Mouse (Mus musculus): ENCODE data around the gene Reps2. TPM values are rescaled to one million over a fixed set of nuclear protein-coding genes. Genes with fewer than 3 reads are reported as not detected.

Gene Reps2
- 1.5 and 2.2 TPM in 2 replicates for total RNA-seq (2012; rRNA removed)

DNA sequence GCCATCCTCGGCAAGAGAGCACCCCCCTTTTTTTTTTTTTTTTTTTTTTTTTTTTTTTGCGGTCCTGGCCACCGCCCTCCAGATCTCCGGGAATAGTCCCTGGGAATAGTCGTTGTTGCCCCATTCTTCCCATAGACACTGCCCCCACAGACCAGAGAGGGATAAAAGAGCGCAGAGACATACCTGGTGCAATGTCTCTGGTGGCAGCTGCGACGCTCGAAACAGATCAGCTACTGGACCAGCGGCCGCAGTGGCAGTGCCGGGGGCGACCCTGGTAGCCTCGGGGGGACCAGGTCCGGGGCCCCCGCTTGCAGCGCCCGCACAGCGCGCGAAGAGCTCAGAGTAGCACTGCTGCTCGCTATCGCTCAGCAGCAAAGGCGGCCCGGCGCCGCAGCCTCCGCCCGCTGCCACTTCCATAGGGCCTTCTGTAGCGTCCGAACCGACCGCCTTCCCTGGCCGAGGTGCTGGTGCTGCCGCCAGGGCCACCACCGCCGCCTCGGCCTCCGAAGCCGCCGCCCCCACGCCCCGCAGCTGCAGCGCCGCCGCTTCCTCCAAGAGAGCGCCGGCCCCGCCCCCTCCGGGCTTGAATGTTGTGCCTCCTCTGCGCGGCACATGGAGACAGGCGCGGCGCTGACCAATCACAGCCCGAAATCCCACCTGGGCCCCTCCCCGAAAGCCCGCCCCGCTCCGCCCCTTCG, at the start of gene Reps2:
Gene Reps2, minus strand, starts transcription at position 559 of the 698 bp plus-strand sequence.
- Histone ChIP-seq H3K4me3 (ENCODE audit: insufficient read depth in 1 of 2, low read depth in 1 of 2, low read length in 2 of 2, poor library complexity in 1 of 2, severe bottlenecking in 1 of 2) (peak within 1 kb of the TSS; percentile 66 to 71), H3K4me1 (ENCODE audit: control insufficient read depth in 2 of 2, insufficient read depth in 2 of 2, low read length in 2 of 2, poor library complexity in 1 of 2) (no peaks in the 10 kb centered on the region), H3K9me3 (ENCODE audit: control insufficient read depth, insufficient read depth, low read depth, low read length) (no peaks in the 10 kb centered on the region), H3K9ac (ENCODE audit: insufficient read depth, low read depth, low read length, poor library complexity, severe bottlenecking) (peak within 1 kb of the TSS; percentile 59; the same call in 1 of the 2 replicates), H3K36me3 (ENCODE audit: control insufficient read depth, insufficient read depth, low read length, poor library complexity, severe bottlenecking) (no peaks in the 10 kb centered on the region), H3K27ac (ENCODE audit: insufficient read depth, low read depth, low read length, poor library complexity, severe bottlenecking) (no peak within 1 kb of the TSS)
- in situ Hi-C loops (cut with MboI; ENCODE audit: low sequenced_read_pairs in 2 of 2, unreplicated experiment in 2 of 2) = no loop called here
- DNase-seq (ENCODE audit: low read depth, low spot score) = peak; percentile 70
- no peak for TF ChIP-seq HCFC1 (IDR thresholded peaks at IDR 0.05; ENCODE audit: borderline replicate concordance, insufficient read depth, low read length)
- TF ChIP-seq CHD2 (IDR thresholded peaks at IDR 0.05; ENCODE audit: low read depth, low read length) = no peak
- no peak for TF ChIP-seq ZC3H11A (IDR thresholded peaks at IDR 0.05; ENCODE audit: borderline replicate concordance, low read depth, low read length)
- TF ChIP-seq ZNF384 (IDR thresholded peaks at IDR 0.05; ENCODE audit: low read depth, low read length) = no peak
- TF ChIP-seq MAFK (IDR thresholded peaks at IDR 0.05; ENCODE audit: insufficient read depth, low read depth, low read length) = no peak

DNA sequence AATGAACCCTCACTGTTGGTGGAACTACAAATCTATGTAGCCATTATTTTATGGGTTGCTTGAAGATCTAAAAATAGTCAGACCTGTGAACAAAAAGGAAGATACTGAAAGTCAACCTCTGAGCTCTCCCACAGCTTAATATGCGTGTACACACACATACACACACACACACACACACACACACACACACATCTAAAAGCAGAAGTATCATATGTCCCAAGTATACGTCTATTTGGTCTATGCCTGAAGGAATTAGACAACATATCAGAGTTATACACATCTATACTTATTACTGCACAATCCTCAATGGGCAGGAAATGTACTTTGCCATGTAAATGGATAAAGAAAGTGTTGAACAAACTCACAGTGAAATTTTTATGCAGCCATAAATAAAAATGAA, 47.8 kb upstream of the Reps2 start:
- Histone ChIP-seq H3K4me1 (ENCODE audit: control insufficient read depth in 2 of 2, insufficient read depth in 2 of 2, low read length in 2 of 2, poor library complexity in 1 of 2) (no peaks in the 10 kb centered on the region), H3K4me3 (ENCODE audit: insufficient read depth in 1 of 2, low read depth in 1 of 2, low read length in 2 of 2, poor library complexity in 1 of 2, severe bottlenecking in 1 of 2) (no peak overlapping the region), H3K36me3 (ENCODE audit: control insufficient read depth, insufficient read depth, low read length, poor library complexity, severe bottlenecking) (no peaks in the 10 kb centered on the region), H3K27ac (ENCODE audit: insufficient read depth, low read depth, low read length, poor library complexity, severe bottlenecking) (no peak overlapping the region), H3K9ac (ENCODE audit: insufficient read depth, low read depth, low read length, poor library complexity, severe bottlenecking) (no peak overlapping the region), H3K9me3 (ENCODE audit: control insufficient read depth, insufficient read depth, low read depth, low read length) (no peaks in the 10 kb centered on the region)
- in situ Hi-C loops (cut with MboI; ENCODE audit: low sequenced_read_pairs in 2 of 2, unreplicated experiment in 2 of 2) = no loop called here
- TF ChIP-seq HCFC1 (IDR thresholded peaks at IDR 0.05; ENCODE audit: borderline replicate concordance, insufficient read depth, low read length) (no peak), MAFK (IDR thresholded peaks at IDR 0.05; ENCODE audit: insufficient read depth, low read depth, low read length) (no peak), ZNF384 (IDR thresholded peaks at IDR 0.05; ENCODE audit: low read depth, low read length) (no peak), CHD2 (IDR thresholded peaks at IDR 0.05; ENCODE audit: low read depth, low read length) (no peak), ZC3H11A (IDR thresholded peaks at IDR 0.05; ENCODE audit: borderline replicate concordance, low read depth, low read length) (no peak)
- no peak for DNase-seq (ENCODE audit: low read depth, low spot score)

DNA sequence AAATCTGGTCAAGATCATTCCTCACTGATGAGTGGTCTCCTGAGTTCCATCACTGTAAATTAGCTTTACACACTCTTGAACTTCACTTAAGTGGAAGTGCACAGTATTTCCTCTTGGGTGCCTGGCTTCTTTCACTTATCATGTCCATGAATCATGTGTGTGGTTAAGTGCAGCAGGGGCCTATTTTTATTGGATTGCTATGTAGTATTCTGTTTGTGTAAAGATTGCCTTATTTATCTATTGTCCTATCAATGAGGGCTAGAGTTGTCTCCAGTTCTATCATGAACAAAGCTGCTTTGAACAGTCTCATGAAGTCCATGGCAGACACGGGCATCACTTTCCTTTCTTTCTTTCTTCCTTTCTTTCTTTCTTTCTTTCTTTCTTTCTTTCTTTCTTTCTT, 41.9 kb upstream of the Reps2 start:
- in situ Hi-C loops (cut with MboI; ENCODE audit: low sequenced_read_pairs in 2 of 2, unreplicated experiment in 2 of 2) = no loop called here
- Histone ChIP-seq H3K9ac (ENCODE audit: insufficient read depth, low read depth, low read length, poor library complexity, severe bottlenecking) (no peak overlapping the region), H3K4me3 (ENCODE audit: insufficient read depth in 1 of 2, low read depth in 1 of 2, low read length in 2 of 2, poor library complexity in 1 of 2, severe bottlenecking in 1 of 2) (no peak overlapping the region), H3K9me3 (ENCODE audit: control insufficient read depth, insufficient read depth, low read depth, low read length) (no peaks in the 10 kb centered on the region), H3K27ac (ENCODE audit: insufficient read depth, low read depth, low read length, poor library complexity, severe bottlenecking) (no peak overlapping the region), H3K36me3 (ENCODE audit: control insufficient read depth, insufficient read depth, low read length, poor library complexity, severe bottlenecking) (no peaks in the 10 kb centered on the region), H3K4me1 (ENCODE audit: control insufficient read depth in 2 of 2, insufficient read depth in 2 of 2, low read length in 2 of 2, poor library complexity in 1 of 2) (no peaks in the 10 kb centered on the region)
- TF ChIP-seq ZC3H11A (IDR thresholded peaks at IDR 0.05; ENCODE audit: borderline replicate concordance, low read depth, low read length) (no peak), ZNF384 (IDR thresholded peaks at IDR 0.05; ENCODE audit: low read depth, low read length) (no peak), MAFK (IDR thresholded peaks at IDR 0.05; ENCODE audit: insufficient read depth, low read depth, low read length) (no peak), CHD2 (IDR thresholded peaks at IDR 0.05; ENCODE audit: low read depth, low read length) (no peak), HCFC1 (IDR thresholded peaks at IDR 0.05; ENCODE audit: borderline replicate concordance, insufficient read depth, low read length) (no peak)
- DNase-seq (ENCODE audit: low read depth, low spot score) = no peak

DNA sequence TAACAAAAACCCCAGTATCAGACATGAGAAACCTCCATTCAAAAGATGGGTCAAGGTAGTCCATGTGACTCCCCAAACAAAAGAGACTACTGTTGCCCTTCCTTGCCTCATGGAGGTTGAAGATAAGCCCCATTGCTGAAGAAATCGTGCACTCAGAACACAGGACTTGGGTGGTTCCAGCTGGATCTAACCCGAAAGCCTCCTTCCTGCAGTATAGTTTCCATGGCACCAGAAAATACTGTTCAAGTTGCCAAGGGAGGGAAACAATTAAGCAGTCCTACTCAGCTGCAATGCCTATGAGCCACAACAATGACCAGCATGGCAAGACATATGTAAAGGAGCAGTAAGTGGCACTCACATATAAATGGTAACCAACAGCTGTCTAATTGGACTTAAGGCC, 36.1 kb upstream of the Reps2 start:
- H3K4me1 ChIP-seq (ENCODE audit: control insufficient read depth in 2 of 2, insufficient read depth in 2 of 2, low read length in 2 of 2, poor library complexity in 1 of 2) = no peaks in the 10 kb centered on the region
- no peak overlapping the region for H3K27ac ChIP-seq (ENCODE audit: insufficient read depth, low read depth, low read length, poor library complexity, severe bottlenecking)
- no peak for DNase-seq (ENCODE audit: low read depth, low spot score)
- TF ChIP-seq HCFC1 (IDR thresholded peaks at IDR 0.05; ENCODE audit: borderline replicate concordance, insufficient read depth, low read length) (no peak), ZC3H11A (IDR thresholded peaks at IDR 0.05; ENCODE audit: borderline replicate concordance, low read depth, low read length) (no peak), CHD2 (IDR thresholded peaks at IDR 0.05; ENCODE audit: low read depth, low read length) (no peak), MAFK (IDR thresholded peaks at IDR 0.05; ENCODE audit: insufficient read depth, low read depth, low read length) (no peak), ZNF384 (IDR thresholded peaks at IDR 0.05; ENCODE audit: low read depth, low read length) (no peak)
- no peak overlapping the region for H3K9ac ChIP-seq (ENCODE audit: insufficient read depth, low read depth, low read length, poor library complexity, severe bottlenecking)
- in situ Hi-C loops (cut with MboI; ENCODE audit: low sequenced_read_pairs in 2 of 2, unreplicated experiment in 2 of 2) = no loop called here
- no peaks in the 10 kb centered on the region for H3K9me3 ChIP-seq (ENCODE audit: control insufficient read depth, insufficient read depth, low read depth, low read length)
- no peaks in the 10 kb centered on the region for H3K36me3 ChIP-seq (ENCODE audit: control insufficient read depth, insufficient read depth, low read length, poor library complexity, severe bottlenecking)
- H3K4me3 ChIP-seq (ENCODE audit: insufficient read depth in 1 of 2, low read depth in 1 of 2, low read length in 2 of 2, poor library complexity in 1 of 2, severe bottlenecking in 1 of 2) = no peak overlapping the region
